Mouse (Mus musculus) brain, embryonic 14.5 days (tissue): Measurements from ENCODE around the gene Gm3327.
"Not testable (repeated sequence)": the region's sequence is repeated elsewhere in the genome, so short reads cannot be mapped to it uniquely, and the experiment has no call there.

Experiments used
- CTCF ChIP-seq: fragments of 200-500 bp; IDR thresholded peaks from 2 replicates; pipeline ENCODE4 v1.5.1; 2012; ENCODE audit warnings: inconsistent platforms, mild to moderate bottlenecking, moderate library complexity, borderline replicate concordance; ENCODE audit not compliant: insufficient read depth, insufficient read length; ENCODE audit errors: extremely low read depth
- POLR2A ChIP-seq: fragments of 200-500 bp; IDR thresholded peaks from 2 replicates; pipeline ENCODE4 v1.6.1; 2012; ENCODE audit warnings: mild to moderate bottlenecking, inconsistent platforms, borderline replicate concordance; ENCODE audit not compliant: poor library complexity, insufficient read depth, insufficient read length, severe bottlenecking; ENCODE audit errors: extremely low read depth

DNA sequence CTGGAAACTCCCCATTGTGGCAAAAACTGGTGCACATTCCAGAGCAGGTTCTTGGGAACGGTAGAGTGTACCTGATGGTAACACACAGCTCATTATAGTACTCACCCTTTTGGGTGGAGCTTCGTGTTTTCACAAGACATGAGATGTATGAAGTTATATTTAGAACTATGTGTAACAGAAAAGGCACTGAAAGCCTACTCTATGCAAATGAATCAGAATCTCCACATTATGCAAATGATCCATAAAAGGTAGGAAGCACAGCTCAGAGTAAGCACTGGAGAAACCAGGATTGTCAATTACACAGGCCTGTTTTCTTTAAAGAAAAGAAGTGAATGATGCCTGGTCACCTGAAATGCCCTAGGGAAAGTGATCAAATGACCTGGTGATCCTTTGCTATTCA, 36.1 kb upstream of the Gm3327 start:
- not testable (repeated sequence) for TF ChIP-seq CTCF, POLR2A
